Mouse (Mus musculus) kidney, adult 2 months (tissue): Measurements from ENCODE around the gene Mpeg1. TPM values are rescaled to one million over a fixed set of nuclear protein-coding genes. Genes with fewer than 3 reads are reported as not detected.
A peak's percentile ranks its signal among the peaks of the same experiment; 100 is the strongest.

ENCODE experiments used
- DNase-seq: peaks from one replicate; pipeline ENCODE4 v3.0.0; 2021
- H3K27ac ChIP-seq: fragments of 200-500 bp; 2 replicates; pipeline ENCODE4 v1.5.1; 2012; ENCODE audit warnings: low read depth, low read length, control low read depth, inconsistent platforms; ENCODE audit not compliant: insufficient read depth
- H3K27me3 ChIP-seq: fragments of 200-500 bp; replicated peaks from 2 replicates; pipeline ENCODE4 v1.6.1; 2012; ENCODE audit warnings: mild to moderate bottlenecking, moderate library complexity, low read length, inconsistent platforms; ENCODE audit not compliant: control insufficient read depth, insufficient read depth
- H3K36me3 ChIP-seq: fragments of 200-500 bp; 2 replicates; pipeline ENCODE4 v1.6.1; 2012; ENCODE audit warnings: mild to moderate bottlenecking, moderate library complexity, low read length, inconsistent platforms; ENCODE audit not compliant: control insufficient read depth, insufficient read depth
- H3K4me1 ChIP-seq: fragments of 200-500 bp; 2 replicates; pipeline ENCODE4 v1.6.1; 2011; ENCODE audit warnings: low read length; ENCODE audit not compliant: control insufficient read depth, insufficient read depth
- H3K4me3 ChIP-seq: fragments of 200-500 bp; 2 replicates; pipeline ENCODE4 v1.5.1; 2011; ENCODE audit warnings: mild to moderate bottlenecking, low read depth, low read length, control low read depth; ENCODE audit not compliant: insufficient read depth
- CTCF ChIP-seq: fragments of 200-500 bp; conservative IDR thresholded peaks from 2 replicates; pipeline ENCODE4 v1.5.1; 2011; ENCODE audit warnings: low read depth, mild to moderate bottlenecking, control low read depth, low read length, moderate library complexity, mixed read lengths; ENCODE audit not compliant: insufficient read depth, insufficient read length
- POLR2A ChIP-seq: fragments of 200-500 bp; IDR thresholded peaks from one replicate; pipeline ENCODE4 v1.6.1; 2011; ENCODE audit warnings: low read depth, low read length, control low read depth
- WGBS: fragments of 180-500 bp; shearing (Covaris S2); methylation state at CpG from one replicate; pipeline ENCODE4 v1.1.7; 2018; 5-methylcytosine and 5-hydroxymethylcytosine counted together
- polyA plus RNA-seq: library from polyadenylated mRNA; depleted of rRNA; stranded (reverse); fragments of >200 nt; gene quantifications from 2 replicates; pipeline ENCODE4 v1.2.3, GENCODE M21; 2012; rRNA removed

Mpeg1 gene
- polyA plus RNA-seq: 3.8 and 7.4 TPM in 2 replicates

- H3K27ac ChIP-seq: no peak within 1 kb of the TSS
These were observed at the start of gene Mpeg1 for GRCm38 (mm10) chr19:12460282-12461249. Mpeg1 (plus strand) TSS chr19:12460779.

GRCm38 (mm10) chr19:12413737-12414136 is 46.8 kb upstream of the Mpeg1 start:
- Histone ChIP-seq H3K4me3 (no peak overlapping the region), H3K27me3 (no peaks in the 10 kb centered on the region; the same call in 1 of the 2 replicates), H3K27ac (no peak overlapping the region), H3K4me1 (no peaks in the 10 kb centered on the region), H3K36me3 (no peaks in the 10 kb centered on the region)
- DNase-seq: no peak
- TF ChIP-seq POLR2A: no peak
- TF ChIP-seq CTCF: no peak

More at GRCm38 (mm10) chr19:12460282-12461249, at the start of gene Mpeg1:
- Histone ChIP-seq H3K36me3 (no peaks in the 10 kb centered on the region), H3K4me3 (no peak within 1 kb of the TSS), H3K27me3 (no peaks in the 10 kb centered on the region), H3K4me1 (no peaks in the 10 kb centered on the region)
- no peak for DNase-seq
- 72% methylated on average over 11 of the region's 11 CpGs for WGBS
- no peak for TF ChIP-seq POLR2A
- TF ChIP-seq CTCF: no peak

- Histone ChIP-seq H3K36me3 (no peaks in the 10 kb centered on the region), H3K27me3 (no peaks in the 10 kb centered on the region), H3K4me1 (no peaks in the 10 kb centered on the region), H3K27ac (no peak within 1 kb of the TSS), H3K4me3 (no peak within 1 kb of the TSS)
- DNase-seq: peak; percentile 66
- TF ChIP-seq POLR2A (no peak), CTCF (no peak)
These were observed 43.2 kb upstream of the Mpeg1 start, which contains the start of gene Olfr1441 for GRCm38 (mm10) chr19:12417361-12417760. Olfr1441 (plus strand) TSS chr19:12417433.

- 81% methylated on average over 3 of the region's 3 CpGs for WGBS
- no peaks in the 10 kb centered on the region for H3K27me3 ChIP-seq
- DNase-seq: no peak
These were observed 42.3 kb upstream of the Mpeg1 start for GRCm38 (mm10) chr19:12418312-12418711.

GRCm38 (mm10) chr19:12420555-12420954 is 40.0 kb upstream of the Mpeg1 start:
- Histone ChIP-seq H3K27me3 (no peaks in the 10 kb centered on the region), H3K27ac (no peak overlapping the region), H3K4me1 (no peaks in the 10 kb centered on the region), H3K4me3 (no peak overlapping the region), H3K36me3 (no peaks in the 10 kb centered on the region)
- no peak for DNase-seq
- WGBS: 69% methylated on average over 6 of the region's 6 CpGs
- TF ChIP-seq CTCF (no peak), POLR2A (no peak)

More at GRCm38 (mm10) chr19:12418312-12418711, 42.3 kb upstream of the Mpeg1 start:
- Histone ChIP-seq H3K4me3 (no peak overlapping the region), H3K36me3 (no peaks in the 10 kb centered on the region), H3K27ac (no peak overlapping the region), H3K4me1 (no peaks in the 10 kb centered on the region)
- TF ChIP-seq POLR2A: no peak
- no peak for TF ChIP-seq CTCF

- no peaks in the 10 kb centered on the region for H3K4me1 ChIP-seq
- H3K36me3 ChIP-seq: no peaks in the 10 kb centered on the region
- no peaks in the 10 kb centered on the region for H3K27me3 ChIP-seq
- H3K4me3 ChIP-seq: no peak overlapping the region
- WGBS: 79% methylated on average over 1 of the region's 1 CpGs
- DNase-seq: no peak
- H3K27ac ChIP-seq: no peak overlapping the region
- TF ChIP-seq POLR2A: no peak
- no peak for TF ChIP-seq CTCF
These were observed 38.9 kb upstream of the Mpeg1 start for GRCm38 (mm10) chr19:12421680-12422079.

- Histone ChIP-seq H3K27me3 (no peaks in the 10 kb centered on the region), H3K4me1 (no peaks in the 10 kb centered on the region), H3K36me3 (no peaks in the 10 kb centered on the region), H3K27ac (no peak overlapping the region), H3K4me3 (no peak overlapping the region)
- 84% methylated on average over 5 of the region's 5 CpGs for WGBS
- DNase-seq: no peak
- no peak for TF ChIP-seq POLR2A
- no peak for TF ChIP-seq CTCF
These were observed 33.5 kb upstream of the Mpeg1 start for GRCm38 (mm10) chr19:12427101-12427500.
